Mouse (Mus musculus) limb, embryonic 10.5 days (tissue): ENCODE data around the gene Cdkl5. TPM values are rescaled to one million over a fixed set of nuclear protein-coding genes. Genes with fewer than 3 reads are reported as not detected.

ENCODE experiments used
- DNase-seq: peaks from one replicate; pipeline ENCODE4 v3.0.0-alpha.2; 2017; ENCODE audit warnings: low spot score
- H3K27ac ChIP-seq: fragments of 300-500 bp; sonication (generic); 2 replicates; pipeline ENCODE4 v1.5.1; 2016; ENCODE audit warnings: mild to moderate bottlenecking
- H3K27me3 ChIP-seq: fragments of 300-500 bp; sonication (generic); 2 replicates; pipeline ENCODE4 v1.6.1; 2016; ENCODE audit warnings: low read depth, mild to moderate bottlenecking; ENCODE audit not compliant: poor library complexity, severe bottlenecking
- H3K36me3 ChIP-seq: fragments of 300-500 bp; sonication (generic); 2 replicates; pipeline ENCODE4 v1.6.1; 2016; ENCODE audit warnings: mild to moderate bottlenecking, moderate library complexity
- H3K4me1 ChIP-seq: fragments of 300-500 bp; sonication (generic); 2 replicates; pipeline ENCODE4 v1.6.1; 2016
- H3K4me3 ChIP-seq: fragments of 300-500 bp; sonication (generic); 2 replicates; pipeline ENCODE4 v1.5.1; 2016; ENCODE audit warnings: mild to moderate bottlenecking, moderate library complexity
- H3K9me3 ChIP-seq: fragments of 300-500 bp; sonication (generic); replicated peaks from 2 replicates; pipeline ENCODE4 v1.6.1; 2016; ENCODE audit warnings: mild to moderate bottlenecking
- WGBS: fragments of 180-500 bp; shearing (Covaris S2); methylation state at CpG from one replicate; pipeline ENCODE4 v1.1.7; 2016; 5-methylcytosine and 5-hydroxymethylcytosine counted together
- polyA plus RNA-seq: library from polyadenylated mRNA; unstranded; fragments of >200 nt; fragmentation: Nextera tagmentation; extraction: Ambion mirVana; gene quantifications from 2 replicates; pipeline ENCODE4 v1.2.1, GENCODE M21; 2016

Gene Cdkl5
- 0.87 and 1.4 TPM in 2 replicates for polyA plus RNA-seq

- Histone ChIP-seq H3K4me1 (no peaks in the 10 kb centered on the region), H3K4me3 (peak within 1 kb of the TSS; percentile 62), H3K36me3 (no peaks in the 10 kb centered on the region), H3K9me3 (no peaks in the 10 kb centered on the region), H3K27ac (peak within 1 kb of the TSS; percentile 79), H3K27me3 (peaks cover 87% of the 10 kb centered on the region)
- DNase-seq = peak; percentile 88
- WGBS = 14% methylated on average over 53 of the region's 53 CpGs
Measured at GRCm38 (mm10) chrX:160994543-160995121, at the start of gene Cdkl5. Gene Cdkl5, minus strand, starts transcription at chrX:160994704.

- Histone ChIP-seq H3K4me3 (no peak overlapping the region), H3K9me3 (no peaks in the 10 kb centered on the region), H3K36me3 (no peaks in the 10 kb centered on the region), H3K27ac (no peak overlapping the region), H3K4me1 (no peaks in the 10 kb centered on the region), H3K27me3 (peaks cover 66% of the 10 kb centered on the region)
- 44% methylated on average over 3 of the region's 3 CpGs for WGBS
- DNase-seq = no peak
Measured at GRCm38 (mm10) chrX:161033235-161033803, 38.8 kb upstream of the Cdkl5 start.

DNA sequence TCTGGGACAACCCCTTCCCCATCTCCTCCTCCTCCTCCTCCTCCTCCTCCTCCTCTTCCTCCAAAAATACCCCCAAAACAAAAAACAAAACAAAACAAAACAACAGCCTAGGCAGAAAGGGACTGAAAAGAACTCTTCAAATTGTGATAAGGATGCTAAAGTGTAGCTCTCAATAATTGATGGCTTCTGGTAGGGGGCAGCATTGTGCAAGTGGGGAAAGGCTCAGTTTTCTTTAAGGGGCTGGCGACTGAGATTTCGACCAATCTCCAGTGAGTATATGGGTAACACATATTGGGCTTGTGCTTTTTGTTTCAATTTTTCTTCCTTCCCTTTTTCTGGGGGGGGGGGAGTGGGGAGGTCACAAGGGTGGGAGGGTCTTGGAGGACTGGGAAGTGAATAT lies 37.9 kb upstream of the Cdkl5 start:
- H3K36me3 ChIP-seq = no peaks in the 10 kb centered on the region
- no peak for DNase-seq
- 43% methylated on average over 2 of the region's 2 CpGs for WGBS
- H3K27me3 ChIP-seq = peaks cover 71% of the 10 kb centered on the region
- H3K27ac ChIP-seq = no peak overlapping the region
- no peak overlapping the region for H3K4me3 ChIP-seq
- H3K9me3 ChIP-seq = no peaks in the 10 kb centered on the region
- H3K4me1 ChIP-seq = no peaks in the 10 kb centered on the region

- Histone ChIP-seq H3K27me3 (peaks cover 71% of the 10 kb centered on the region), H3K4me3 (no peak overlapping the region)
- DNase-seq = no peak
Measured at GRCm38 (mm10) chrX:161030233-161030632, 35.7 kb upstream of the Cdkl5 start.

GRCm38 (mm10) chrX:161024475-161024874 lies 30.0 kb upstream of the Cdkl5 start:
- no peaks in the 10 kb centered on the region for H3K4me1 ChIP-seq
- no peaks in the 10 kb centered on the region for H3K9me3 ChIP-seq
- no peak overlapping the region for H3K27ac ChIP-seq
- H3K27me3 ChIP-seq = peaks cover 82% of the 10 kb centered on the region
- WGBS = 78% methylated on average over 2 of the region's 2 CpGs
- DNase-seq = no peak
- H3K4me3 ChIP-seq = no peak overlapping the region
- H3K36me3 ChIP-seq = no peaks in the 10 kb centered on the region

More at GRCm38 (mm10) chrX:161030233-161030632, 35.7 kb upstream of the Cdkl5 start:
- no peak overlapping the region for H3K27ac ChIP-seq
- H3K4me1 ChIP-seq = no peaks in the 10 kb centered on the region
- no peaks in the 10 kb centered on the region for H3K9me3 ChIP-seq
- H3K36me3 ChIP-seq = no peaks in the 10 kb centered on the region

GRCm38 (mm10) chrX:161021548-161021947 lies 27.0 kb upstream of the Cdkl5 start:
- H3K27ac ChIP-seq = no peak overlapping the region
- no peak overlapping the region for H3K4me3 ChIP-seq
- 83% methylated on average over 7 of the region's 7 CpGs for WGBS
- H3K9me3 ChIP-seq = no peaks in the 10 kb centered on the region
- no peaks in the 10 kb centered on the region for H3K36me3 ChIP-seq
- no peaks in the 10 kb centered on the region for H3K4me1 ChIP-seq
- no peak for DNase-seq
- peaks cover 86% of the 10 kb centered on the region for H3K27me3 ChIP-seq

GRCm38 (mm10) chrX:161018179-161018578 lies 23.7 kb upstream of the Cdkl5 start:
- 75% methylated on average over 1 of the region's 1 CpGs for WGBS
- H3K36me3 ChIP-seq = no peaks in the 10 kb centered on the region
- H3K27ac ChIP-seq = no peak overlapping the region
- H3K9me3 ChIP-seq = no peaks in the 10 kb centered on the region
- H3K4me3 ChIP-seq = no peak overlapping the region
- no peaks in the 10 kb centered on the region for H3K4me1 ChIP-seq
- H3K27me3 ChIP-seq = peaks cover 71% of the 10 kb centered on the region
- DNase-seq = no peak

DNA sequence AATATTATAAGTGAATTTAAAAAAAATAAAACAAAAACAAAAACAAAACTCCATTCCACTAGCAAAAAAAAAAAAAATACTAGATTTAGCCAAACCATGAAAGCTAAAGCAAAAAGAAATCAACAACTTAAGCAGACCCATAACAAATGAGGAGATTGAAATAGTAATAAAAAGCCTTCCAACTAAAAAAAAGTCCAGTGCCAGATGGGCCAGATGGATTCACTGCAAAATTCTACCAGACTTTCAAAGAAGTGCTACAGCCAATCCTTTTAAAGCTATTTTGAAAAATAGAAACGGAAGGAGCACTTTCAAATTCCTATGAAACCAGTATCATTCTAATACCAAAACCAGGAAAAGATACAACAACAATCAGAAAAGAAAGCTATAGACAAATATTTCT lies 11.8 kb upstream of the Cdkl5 start:
- WGBS = 80% methylated on average over 1 of the region's 1 CpGs
- H3K27ac ChIP-seq = no peak overlapping the region
- no peak for DNase-seq
- H3K9me3 ChIP-seq = no peaks in the 10 kb centered on the region
- H3K27me3 ChIP-seq = peaks cover 78% of the 10 kb centered on the region
- no peaks in the 10 kb centered on the region for H3K36me3 ChIP-seq
- H3K4me1 ChIP-seq = no peaks in the 10 kb centered on the region
- no peak overlapping the region for H3K4me3 ChIP-seq

DNA sequence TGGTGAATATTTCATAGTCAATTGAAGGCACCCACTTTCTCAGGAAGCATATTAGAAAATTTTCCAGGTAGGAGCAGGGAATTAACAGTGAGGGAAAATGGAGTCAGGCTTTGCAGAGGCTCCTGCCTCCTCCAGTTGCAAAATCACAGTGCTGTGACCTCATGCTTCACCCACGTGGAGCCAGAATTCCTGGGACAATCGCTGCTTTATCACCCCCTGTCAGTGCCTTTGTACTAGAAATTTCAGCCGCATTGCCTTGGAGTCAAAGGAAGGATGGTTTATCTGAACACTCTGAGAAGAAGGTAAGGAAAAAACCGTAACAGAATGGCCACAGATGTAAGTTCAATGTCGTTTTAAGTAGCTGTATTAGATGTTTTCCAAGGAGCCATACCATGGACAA lies 1.5 kb upstream of the Cdkl5 start:
- 30% methylated on average over 5 of the region's 5 CpGs for WGBS
- DNase-seq = no peak

GRCm38 (mm10) chrX:160995131-160995667 lies 695 bp upstream of the Cdkl5 start:
- peak; percentile 59 for DNase-seq
- no peaks in the 10 kb centered on the region for H3K36me3 ChIP-seq
- peaks cover 90% of the 10 kb centered on the region for H3K27me3 ChIP-seq
- peak overlapping the region; percentile 62 for H3K4me3 ChIP-seq
- peak overlapping the region; percentile 70 for H3K27ac ChIP-seq
- 15% methylated on average over 31 of the region's 31 CpGs for WGBS
- H3K4me1 ChIP-seq = no peaks in the 10 kb centered on the region
- no peaks in the 10 kb centered on the region for H3K9me3 ChIP-seq

More for the DNA sequence above, 1.5 kb upstream of the Cdkl5 start:
- Histone ChIP-seq H3K27me3 (peaks cover 95% of the 10 kb centered on the region), H3K4me3 (no peak overlapping the region), H3K36me3 (no peaks in the 10 kb centered on the region), H3K9me3 (no peaks in the 10 kb centered on the region), H3K27ac (no peak overlapping the region), H3K4me1 (no peaks in the 10 kb centered on the region)

GRCm38 (mm10) chrX:160993749-160994539 lies 560 bp downstream of the Cdkl5 start:
- Histone ChIP-seq H3K36me3 (no peaks in the 10 kb centered on the region), H3K4me1 (no peaks in the 10 kb centered on the region), H3K27me3 (peaks cover 84% of the 10 kb centered on the region), H3K4me3 (peak overlapping the region; percentile 62), H3K27ac (peak overlapping the region; percentile 79), H3K9me3 (no peaks in the 10 kb centered on the region)
- 17% methylated on average over 35 of the region's 39 CpGs for WGBS
- no peak for DNase-seq

DNA sequence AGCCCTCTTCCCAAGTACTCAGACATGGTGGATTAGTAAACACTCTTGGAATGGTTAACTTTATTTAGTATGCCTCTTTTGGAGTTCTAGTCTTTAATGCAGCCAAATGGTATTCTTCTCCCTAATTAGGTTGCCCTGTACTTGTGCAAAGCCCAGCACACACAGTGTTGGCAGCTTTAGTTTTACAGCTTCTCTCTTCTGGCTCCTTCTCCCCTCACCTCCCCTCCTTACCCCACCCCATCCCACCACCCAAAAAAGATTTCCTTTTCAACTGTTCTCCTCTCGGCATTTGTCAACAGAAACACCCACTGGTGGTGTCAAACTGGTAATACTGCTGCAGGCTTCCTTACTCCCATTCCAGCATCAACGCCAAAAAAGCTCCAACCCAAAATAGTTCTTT lies 1.8 kb downstream of the Cdkl5 start:
- WGBS = 33% methylated on average over 2 of the region's 2 CpGs
- no peaks in the 10 kb centered on the region for H3K36me3 ChIP-seq
- no peak overlapping the region for H3K4me3 ChIP-seq
- no peak for DNase-seq
- H3K27me3 ChIP-seq = peaks cover 80% of the 10 kb centered on the region
- no peaks in the 10 kb centered on the region for H3K9me3 ChIP-seq
- no peak overlapping the region for H3K27ac ChIP-seq
- no peaks in the 10 kb centered on the region for H3K4me1 ChIP-seq

DNA sequence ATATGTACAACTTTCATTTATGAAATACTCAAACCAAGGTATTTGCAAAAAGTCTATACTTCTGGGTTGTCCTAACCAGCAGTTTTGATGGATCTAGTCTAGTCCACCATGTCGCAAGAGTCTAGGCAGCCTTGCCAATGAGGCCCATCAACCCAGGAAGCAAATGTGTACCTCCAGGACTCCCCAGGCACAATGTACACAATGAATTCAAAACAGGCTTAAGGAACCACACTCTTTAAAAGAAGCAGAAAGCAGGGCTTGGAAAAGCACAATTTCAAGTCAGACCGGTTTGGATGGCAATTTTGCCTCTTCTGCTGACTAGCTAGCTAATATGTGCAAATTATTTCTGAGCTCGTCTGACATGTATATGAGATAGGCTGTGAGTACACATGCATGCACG lies 4.2 kb downstream of the Cdkl5 start:
- WGBS = 84% methylated on average over 4 of the region's 4 CpGs
- Histone ChIP-seq H3K9me3 (no peaks in the 10 kb centered on the region), H3K27me3 (peaks cover 61% of the 10 kb centered on the region), H3K4me3 (no peak overlapping the region), H3K36me3 (no peaks in the 10 kb centered on the region), H3K27ac (no peak overlapping the region), H3K4me1 (no peaks in the 10 kb centered on the region)
- DNase-seq = no peak
